Mouse (Mus musculus) lung, postnatal 36 days (tissue): ENCODE measurements at regions not wholly inside any gene's neighbourhood (a gene's known extent, or its start where the extent isn't known, plus 50 kb on each side); places are given as distances from the start of the nearest gene placed in this dataset.
A peak's percentile ranks its signal among the peaks of the same experiment; 100 is the strongest.

Source experiments
- DNase-seq: peaks from one replicate; pipeline ENCODE4 v3.0.0; 2022; ENCODE audit warnings: mixed read lengths

GRCm38 (mm10) chrX:134890583-134890982 is 74.0 kb downstream of the Nxf2 start:
- no peak for DNase-seq

GRCm38 (mm10) chrX:134889634-134890033 is 74.9 kb downstream of the Nxf2 start:
- DNase-seq, result no peak

- no peak for DNase-seq
Measured at GRCm38 (mm10) chrX:134882334-134882733, 73.3 kb upstream of the Armcx2 start.

GRCm38 (mm10) chrX:134879877-134880276 is 70.9 kb upstream of the Armcx2 start:
- DNase-seq, result no peak

- no peak for DNase-seq
Measured at GRCm38 (mm10) chrX:134878870-134879269, 69.8 kb upstream of the Armcx2 start.

GRCm38 (mm10) chrX:134874696-134875095 is 65.7 kb upstream of the Armcx2 start:
- DNase-seq, result peak; percentile 6

- no peak for DNase-seq
Measured at GRCm38 (mm10) chrX:134873651-134874050, 64.6 kb upstream of the Armcx2 start.

- DNase-seq, result no peak
Measured at GRCm38 (mm10) chrX:134861641-134862040, 52.6 kb upstream of the Armcx2 start.
